Mouse (Mus musculus) v-Abl transformed pro-B cells (cell line): Measurements from ENCODE around the gene Atp8a2.

ENCODE experiments used
- in situ Hi-C, 2 experiments: fragments of 400-800 bp; cut with MboI; formaldehyde crosslinking; loops; one replicate each; pipeline ENCODE4 v1.15.1; 2025; ENCODE audit not compliant: unreplicated experiment in 2 of 2

Atp8a2 gene

GRCm38 (mm10) chr14:59625806-59626364, 571.1 kb downstream of the Atp8a2 start:
- in situ Hi-C loops = no loop called here

GRCm38 (mm10) chr14:59625158-59625805, 571.7 kb downstream of the Atp8a2 start, which contains the start of gene Shisa2:
Gene Shisa2, plus strand, starts transcription at chr14:59625308.
- in situ Hi-C loops = no loop called here

GRCm38 (mm10) chr14:59624326-59624885, 572.6 kb downstream of the Atp8a2 start:
- in situ Hi-C loops = loop anchor here (25.0 kb wide), 3 partner anchors 563 to 1663 kb away; partner anchors contain the start of gene Atp8a2 (in 1 of the 2)

GRCm38 (mm10) chr14:59616802-59617201, 580.2 kb downstream of the Atp8a2 start:
- in situ Hi-C loops = loop anchor here (25.0 kb wide), 3 partner anchors 570 to 1670 kb away; partner anchors contain the start of gene Atp8a2 (in 1 of the 2)

GRCm38 (mm10) chr14:59614149-59614548, 582.8 kb downstream of the Atp8a2 start:
- in situ Hi-C loops = loop anchor here (25.0 kb wide), 3 partner anchors 573 to 1673 kb away; partner anchors contain the start of gene Atp8a2 (in 1 of the 2)

GRCm38 (mm10) chr14:59612920-59613625, 583.9 kb downstream of the Atp8a2 start:
- in situ Hi-C loops = loop anchor here (25.0 kb wide), 3 partner anchors 574 to 1674 kb away; partner anchors contain the start of gene Atp8a2 (in 1 of the 2)

GRCm38 (mm10) chr14:59607021-59607420, 590.0 kb downstream of the Atp8a2 start:
- in situ Hi-C loops = loop anchor here (5.0 to 25.0 kb wide), 11 partner anchors 410 to 1680 kb away; partner anchors contain the start of gene Atp8a2 (in 1 of the 2)

GRCm38 (mm10) chr14:59605671-59606353, 591.2 kb downstream of the Atp8a2 start:
- in situ Hi-C loops = loop anchor here (5.0 to 25.0 kb wide), 11 partner anchors 411 to 1681 kb away; partner anchors contain the start of gene Atp8a2 (in 1 of the 2)

- in situ Hi-C loops = loop anchor here (10.0 to 25.0 kb wide), 6 partner anchors 581 to 1683 kb away; partner anchors contain the start of gene Atp8a2 (in 1 of the 2)
Measured at GRCm38 (mm10) chr14:59604002-59604645, 592.9 kb downstream of the Atp8a2 start.

- in situ Hi-C loops = loop anchor here in 1 of 2 experiments (25.0 kb wide), 1 partner anchor 1936 kb away; the partner anchor contains the start of gene Xpo4
Measured at GRCm38 (mm10) chr14:59598260-59598627, 598.7 kb downstream of the Atp8a2 start.

GRCm38 (mm10) chr14:59597398-59598259, 599.4 kb downstream of the Atp8a2 start, which contains the start of gene Cdadc1:
Gene Cdadc1, minus strand, starts transcription at chr14:59597959.
- in situ Hi-C loops = loop anchor here in 1 of 2 experiments (25.0 kb wide), 1 partner anchor 1935 kb away; the partner anchor contains the start of gene Xpo4

GRCm38 (mm10) chr14:59594988-59595387, 602.0 kb downstream of the Atp8a2 start:
- in situ Hi-C loops = loop anchor here in 1 of 2 experiments (25.0 kb wide), 1 partner anchor 1933 kb away; the partner anchor contains the start of gene Xpo4

GRCm38 (mm10) chr14:59592593-59592992, 604.4 kb downstream of the Atp8a2 start:
- in situ Hi-C loops = loop anchor here in 1 of 2 experiments (25.0 kb wide), 1 partner anchor 1930 kb away; the partner anchor contains the start of gene Xpo4

GRCm38 (mm10) chr14:59591901-59592300, 605.1 kb downstream of the Atp8a2 start:
- in situ Hi-C loops = loop anchor here in 1 of 2 experiments (25.0 kb wide), 1 partner anchor 1930 kb away; the partner anchor contains the start of gene Xpo4

GRCm38 (mm10) chr14:59590614-59591013, 606.4 kb downstream of the Atp8a2 start:
- in situ Hi-C loops = loop anchor here in 1 of 2 experiments (25.0 kb wide), 1 partner anchor 1928 kb away; the partner anchor contains the start of gene Xpo4
